In the genomic region with DNA sequence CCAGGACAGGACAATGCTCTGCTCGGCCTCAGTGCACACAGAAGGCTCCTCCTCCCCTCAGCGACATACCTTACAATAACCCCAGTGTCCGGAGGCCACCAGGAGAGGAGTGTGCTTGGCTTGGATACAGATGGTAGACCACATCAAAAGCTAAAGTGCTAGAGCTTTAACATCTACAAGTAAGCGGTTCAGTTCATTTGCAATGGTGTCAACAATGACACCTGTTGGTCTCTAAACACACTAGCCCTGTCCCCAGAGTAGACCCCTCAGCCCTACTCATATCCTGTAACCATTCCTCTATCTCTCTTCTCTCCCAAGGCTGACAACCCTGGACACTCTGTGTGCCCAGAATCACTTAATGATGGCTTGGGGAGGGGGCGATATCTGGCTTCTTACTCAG, we compare ENCODE assay signal across 21 mouse cellular contexts. TPM values are rescaled to one million over a fixed set of nuclear protein-coding genes. Genes with fewer than 3 reads are reported as not detected.
DNase-seq lines count a peak whose midpoint lies in the region; ATAC-seq and TF ChIP-seq lines count a peak whose summit lies in the region.
"Had no signal": no experiment of that assay in that cellular context is flagged by ENCODE, and none has a peak within 500 bp of the region (broad histone marks: within the 10 kb centered on the region; RNA-seq: fewer than 3 reads in every experiment).

No protein-coding gene starts in this region.

- ATAC-seq in heart, embryonic 16.5 days (replicated peaks; ENCODE audit: extremely low read depth, insufficient read depth, low FRiP score): no peak
- ATAC-seq in frontal cortex, adult (ENCODE audit: low TSS enrichment): no peak
- ATAC-seq: activated CD4-positive, CD25-positive, alpha-beta regulatory T cell, adult 4 months; forebrain, embryonic 14.5 days; forebrain, postnatal 0 days; hindbrain, postnatal 0 days; intestine, postnatal 0 days had no signal

- H3K4me2 ChIP-seq in heart, embryonic 16.5 days (ENCODE audit: low read depth, low read length): no peak overlapping the region
- H3K4me2 ChIP-seq: hindbrain, embryonic 14.5 days had no signal

- no peak for TF ChIP-seq POLR2A in embryonic fibroblast, embryonic 13.5 days (IDR thresholded peaks at IDR 0.05; ENCODE audit: low read depth, low read length)

- TF ChIP-seq CTCF in embryonic fibroblast, embryonic 13.5 days (IDR thresholded peaks at IDR 0.05; ENCODE audit: borderline replicate concordance, insufficient read depth, low read length): no peak

- H3K9me3 ChIP-seq in heart, embryonic 16.5 days (replicated peaks; ENCODE audit: control insufficient read depth, low read length): no peaks in the 10 kb centered on the region

- no peak for DNase-seq in heart, postnatal 10 days
- peak; percentile 42 for DNase-seq in naive thymus-derived CD4-positive, alpha-beta T cell, adult 2 months (ENCODE audit: low read depth)
- no peak for DNase-seq in layer of hippocampus, postnatal 36 days
- DNase-seq: adrenal gland, adult 8-10 months; adrenal gland, postnatal 25 days; cerebellum, adult 11-12 months; cerebellum, adult 8-10 months; cerebellum, postnatal 10 days; forebrain, postnatal 0 days; gastrocnemius, postnatal 10 days; gastrocnemius, postnatal 36 days; heart, postnatal 14 days; heart, postnatal 4 days had no signal

- intact Hi-C loops in heart, postnatal 10 days (cut with DNase I): no loop called here

- 0 out of 2 replicates have a peak overlapping the region, but pooled peaks have one; percentile 16 for H3K9ac ChIP-seq in heart, embryonic 16.5 days (ENCODE audit: low read length)
- H3K9ac ChIP-seq: forebrain, postnatal 0 days; hindbrain, embryonic 14.5 days had no signal

- H3K36me3 ChIP-seq in heart, embryonic 16.5 days (ENCODE audit: control insufficient read depth, insufficient read depth): no peaks in the 10 kb centered on the region

- no peak overlapping the region for H3K4me3 ChIP-seq in heart, embryonic 16.5 days (ENCODE audit: low read length)
- no peak overlapping the region for H3K4me3 ChIP-seq in embryonic fibroblast, embryonic 13.5 days (ENCODE audit: insufficient read depth, low read length)

- WGBS in heart, embryonic 16.5 days: 80% methylated on average over 5 of the region's 5 CpGs

- peaks cover 77% of the 10 kb centered on the region for H3K4me1 ChIP-seq in heart, embryonic 16.5 days (ENCODE audit: control insufficient read depth, insufficient read depth, low read length)
- H3K4me1 ChIP-seq in embryonic fibroblast, embryonic 13.5 days (ENCODE audit: control insufficient read depth, insufficient read depth, low read length): peaks cover 45% of the 10 kb centered on the region

- no peak overlapping the region for H3K27ac ChIP-seq in heart, embryonic 16.5 days (ENCODE audit: low read length)
- peak overlapping the region; percentile 47 for H3K27ac ChIP-seq in embryonic fibroblast, embryonic 13.5 days (ENCODE audit: insufficient read depth, low read length)
- H3K27ac ChIP-seq: hindbrain, embryonic 14.5 days; hindbrain, postnatal 0 days had no signal

- H3K27me3 ChIP-seq in heart, embryonic 16.5 days (ENCODE audit: control insufficient read depth, insufficient read depth, low read length): no peaks in the 10 kb centered on the region

RNA-seq across cellular contexts. Expression of a gene that starts 33.0 kb away (rescaled TPM):
- polyA plus RNA-seq in heart, embryonic 16.5 days (2015; fragmentation: Nextera tagmentation; extraction: Ambion mirVana): 12.5 and 13.7 TPM in 2 replicates
- 10 to 100 TPM; 17.0 to 22.6 TPM for total RNA-seq in heart, postnatal 10 days (2021)
- polyA plus RNA-seq in embryonic fibroblast, embryonic 13.5 days (2011; ENCODE audit: insufficient read length, low read depth, missing spikeins): 49.5 and 52.4 TPM in 2 replicates
- 10 to 100 TPM; 40.1 to 45.2 TPM for total RNA-seq in layer of hippocampus, postnatal 36 days (2021)
